Mouse (Mus musculus) urinary bladder, adult 2 months (tissue): ENCODE data around the gene Gm47996. TPM values are rescaled to one million over a fixed set of nuclear protein-coding genes. Genes with fewer than 3 reads are reported as not detected.
"Not testable (repeated sequence)": the region's sequence is repeated elsewhere in the genome, so short reads cannot be mapped to it uniquely, and the experiment has no call there.

Experiments
- DNase-seq: peaks from one replicate; pipeline ENCODE4 v3.0.0; 2022; ENCODE audit warnings: low spot score
- polyA plus RNA-seq: library from polyadenylated mRNA; depleted of rRNA; stranded (reverse); fragments of >200 nt; gene quantifications from 2 replicates; pipeline ENCODE4 v1.2.3, GENCODE M21; 2012; rRNA removed

Gm47996 gene
- not detected in 2 replicates for polyA plus RNA-seq

GRCm38 (mm10) chr1:151209824-151210355, at the start of gene Gm47996:
Gene Gm47996 (plus strand): TSS chr1:151210131.
- DNase-seq, result not testable (repeated sequence)

- no peak for DNase-seq
Observed at GRCm38 (mm10) chr1:151166031-151166430, 43.9 kb upstream of the Gm47996 start.

DNA sequence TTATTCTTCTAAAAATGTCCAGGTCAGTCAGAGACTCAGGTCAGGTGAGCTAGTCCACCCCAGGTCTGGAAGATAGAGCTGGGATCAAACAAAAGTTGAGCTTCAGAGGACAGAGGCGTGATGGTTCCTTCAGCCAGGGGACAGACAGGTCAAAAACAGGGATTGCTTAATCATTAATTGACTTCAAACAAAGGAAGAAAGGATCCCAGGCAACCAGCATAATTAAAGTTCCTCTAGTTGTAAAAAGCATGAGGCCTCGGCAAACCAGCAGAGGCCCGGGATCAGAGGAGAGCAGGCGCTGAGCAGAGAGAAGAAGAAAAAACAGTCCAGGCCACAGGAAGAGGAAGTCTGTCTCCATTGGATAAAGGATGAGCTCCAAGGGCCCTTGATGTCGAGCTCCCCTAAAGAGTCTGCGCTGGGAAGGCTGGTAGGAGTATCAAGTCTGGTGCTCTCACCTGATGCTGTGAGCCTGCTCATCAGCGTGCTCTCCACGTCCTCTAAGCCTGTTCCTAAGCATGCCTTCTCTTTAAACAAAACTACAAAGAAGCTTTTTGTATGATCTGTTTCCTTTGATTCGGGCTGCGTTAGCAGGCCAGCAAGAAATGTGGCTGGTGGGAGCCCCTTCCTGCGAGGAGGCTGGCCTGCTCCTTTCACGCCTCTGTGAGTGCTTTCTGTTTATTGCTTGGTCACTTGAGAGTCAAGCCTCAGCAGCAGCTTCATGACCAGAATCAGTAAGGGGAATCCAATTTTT, 42.5 kb upstream of the Gm47996 start:
- DNase-seq, result no peak

- DNase-seq, result no peak
Observed at GRCm38 (mm10) chr1:151168637-151169036, 41.3 kb upstream of the Gm47996 start.

DNA sequence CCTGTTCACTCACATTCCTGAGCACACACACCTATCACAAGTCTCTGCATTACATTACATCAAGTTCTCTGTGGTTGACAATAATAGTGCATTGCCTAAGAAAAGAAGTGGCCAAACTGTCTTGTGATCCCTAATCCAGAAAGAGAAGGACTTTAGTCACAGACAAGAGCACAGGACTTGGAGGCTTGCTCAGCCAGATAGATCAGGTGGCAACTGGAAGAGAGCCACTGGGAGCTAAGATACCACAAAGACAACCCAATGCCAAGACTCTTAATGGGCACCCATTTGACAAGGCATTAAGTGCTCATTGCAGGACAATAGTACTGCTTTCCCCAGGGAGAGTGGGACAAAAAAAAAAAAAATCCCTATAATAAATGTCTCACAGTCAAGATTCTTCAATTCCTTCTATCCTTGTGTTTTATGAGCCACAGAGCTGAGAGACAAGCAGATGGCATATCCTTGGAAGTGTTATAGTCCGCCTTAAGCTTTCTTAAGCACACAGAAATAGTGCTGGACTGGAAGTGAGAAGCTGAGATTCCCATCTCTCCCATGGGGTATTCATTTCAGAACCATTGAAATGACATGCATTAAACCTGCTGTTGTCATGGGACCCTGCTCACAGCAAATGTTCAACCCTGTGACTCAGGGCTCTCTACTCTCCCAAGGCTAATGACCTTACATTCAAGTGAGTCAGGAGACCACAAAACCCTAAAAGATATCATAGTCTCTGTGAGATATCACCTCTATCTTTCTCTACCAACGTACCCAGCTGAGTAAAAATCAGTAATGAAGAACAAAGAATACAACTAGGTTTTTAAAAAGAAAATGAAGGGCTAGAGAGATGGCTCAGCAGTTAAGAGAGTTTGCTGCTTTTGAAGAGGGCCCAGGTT, 38.1 kb upstream of the Gm47996 start:
- DNase-seq, result no peak

GRCm38 (mm10) chr1:151177030-151177936, 32.6 kb upstream of the Gm47996 start:
- DNase-seq, result no peak

DNA sequence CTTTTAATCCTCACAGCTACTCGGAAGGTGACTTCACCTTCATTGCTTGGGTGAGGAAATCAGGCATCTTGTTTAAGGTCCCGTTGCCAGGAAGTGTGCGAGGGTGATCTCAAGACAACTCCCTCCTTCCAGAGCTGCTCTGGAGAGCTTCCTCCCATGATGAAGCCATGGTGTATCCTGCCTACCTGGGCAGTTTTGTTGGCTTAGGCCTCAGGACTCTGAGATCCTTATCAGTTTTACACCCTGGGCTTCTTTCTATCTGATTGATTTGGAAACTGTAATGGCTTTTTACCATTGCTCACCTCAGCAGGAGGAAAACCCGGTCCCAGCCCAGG, 32.0 kb upstream of the Gm47996 start:
- no peak for DNase-seq

DNA sequence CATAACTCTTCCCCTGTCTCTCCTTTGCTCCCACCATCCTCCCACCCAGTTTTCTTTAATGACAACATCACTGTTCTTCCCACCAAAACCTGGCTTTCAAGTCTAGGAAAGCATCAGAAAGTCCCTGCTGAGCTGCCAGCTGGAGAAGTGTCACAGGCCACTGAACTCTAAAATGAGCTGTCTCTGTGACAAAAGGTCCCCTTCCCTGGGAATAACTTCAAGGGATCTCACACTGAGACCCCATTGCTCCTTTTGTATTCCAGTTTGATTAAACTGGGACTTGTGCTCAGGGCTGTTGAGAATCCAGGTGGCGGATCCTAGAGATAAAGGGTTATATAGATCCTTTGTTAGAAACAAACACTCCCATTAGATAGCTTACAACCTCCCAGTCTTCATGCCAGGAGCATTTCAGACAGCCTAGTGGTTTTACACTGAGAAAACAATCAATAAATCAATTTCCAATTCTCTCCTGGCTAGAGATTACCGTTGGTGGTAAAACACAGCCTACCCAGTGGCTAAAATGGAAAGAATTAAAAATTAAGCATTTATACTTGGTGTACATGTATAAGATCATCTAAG, 31.3 kb upstream of the Gm47996 start:
- no peak for DNase-seq

- DNase-seq, result no peak
Observed at GRCm38 (mm10) chr1:151180167-151180566, 29.8 kb upstream of the Gm47996 start.

GRCm38 (mm10) chr1:151182266-151182665, 27.7 kb upstream of the Gm47996 start, which contains the start of gene Gm47985:
Gene Gm47985 (plus strand): TSS chr1:151182537.
- DNase-seq, result not testable (repeated sequence)

- not testable (repeated sequence) for DNase-seq
Observed at GRCm38 (mm10) chr1:151186186-151186585, 23.7 kb upstream of the Gm47996 start.

- not testable (repeated sequence) for DNase-seq
Observed at GRCm38 (mm10) chr1:151186879-151187424, 23.0 kb upstream of the Gm47996 start.

DNA sequence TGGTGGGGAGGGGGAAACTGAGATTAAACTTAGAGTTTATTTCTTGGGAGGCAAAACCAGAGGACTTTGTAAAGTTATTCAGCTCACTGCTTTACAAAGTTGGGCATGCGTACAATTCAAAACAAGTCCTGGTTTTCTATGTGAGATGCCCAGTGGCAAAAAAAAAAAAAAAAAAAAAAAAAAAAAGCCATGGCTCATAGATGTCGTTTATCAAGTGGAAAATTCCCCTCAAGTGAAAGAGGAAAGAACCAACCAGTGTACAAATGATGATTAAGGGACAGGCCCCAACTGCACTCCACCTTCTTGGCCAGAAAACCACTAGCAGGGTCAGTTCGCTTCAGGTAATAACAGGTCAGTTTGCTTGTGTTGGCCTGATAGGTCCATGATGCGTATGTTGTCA, 21.5 kb upstream of the Gm47996 start:
- no peak for DNase-seq

- DNase-seq, result not testable (repeated sequence)
Observed at GRCm38 (mm10) chr1:151192075-151192474, 17.9 kb upstream of the Gm47996 start, which contains the start of gene Gm8947. Gene Gm8947 (plus strand): TSS chr1:151192376.

DNA sequence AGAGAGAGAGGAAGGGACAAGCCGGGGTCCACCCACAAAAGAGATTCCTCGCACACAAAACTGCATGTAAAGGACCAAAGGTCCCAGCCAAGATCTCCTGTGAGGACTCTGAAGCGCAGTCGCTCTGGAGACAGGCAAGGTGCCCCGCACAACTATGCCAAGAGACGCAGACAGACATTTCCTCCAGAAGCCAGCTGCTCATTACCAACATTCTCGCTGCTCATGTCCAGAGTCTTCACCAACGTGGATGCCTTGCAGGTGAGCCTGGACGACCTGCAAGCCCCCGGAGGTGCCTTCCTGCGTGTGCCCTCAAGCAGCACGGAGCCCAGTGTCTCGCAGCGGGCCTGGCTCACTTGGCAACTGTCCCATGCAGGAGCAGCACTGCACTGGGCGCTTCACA, 17.2 kb upstream of the Gm47996 start:
- DNase-seq, result not testable (repeated sequence)

DNA sequence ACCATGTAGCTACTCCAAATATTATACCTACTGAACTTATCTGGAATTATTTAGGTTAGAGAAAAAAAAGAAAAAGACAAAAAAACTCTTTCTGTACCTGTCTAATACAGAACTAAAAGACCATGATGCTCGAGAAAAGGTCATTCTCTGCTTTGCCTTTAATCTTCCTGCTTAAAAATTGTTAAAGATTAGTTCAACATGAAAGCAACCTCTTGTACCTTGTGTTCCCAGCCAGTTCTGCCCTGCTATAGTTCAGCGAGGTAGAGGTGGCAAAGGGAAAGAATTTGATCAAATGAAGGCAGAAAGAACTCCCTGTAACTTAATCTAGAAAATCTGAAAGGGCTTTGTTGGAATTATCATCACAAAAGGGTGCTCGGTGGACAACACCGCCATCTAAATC, 13.9 kb upstream of the Gm47996 start:
- not testable (repeated sequence) for DNase-seq

DNA sequence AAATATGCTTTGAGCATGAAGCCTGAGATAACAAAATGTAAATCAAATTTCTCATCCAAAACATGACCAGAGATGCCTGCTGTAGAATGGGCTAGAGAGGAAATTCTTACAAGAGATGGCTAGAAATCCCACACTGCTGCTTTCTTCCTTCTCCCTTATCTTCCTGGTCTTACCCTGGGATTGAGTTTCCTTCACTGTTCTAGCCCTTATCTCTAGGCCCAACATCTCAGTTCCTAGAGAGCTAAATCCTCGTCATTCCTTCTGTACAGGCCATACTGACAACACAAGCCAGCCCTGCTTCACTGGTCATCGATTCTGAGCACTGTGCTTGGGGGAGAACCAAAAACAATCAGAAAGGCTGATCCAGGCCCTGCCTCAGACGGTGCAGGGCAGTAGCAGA, 13.2 kb upstream of the Gm47996 start:
- DNase-seq, result not testable (repeated sequence)

DNA sequence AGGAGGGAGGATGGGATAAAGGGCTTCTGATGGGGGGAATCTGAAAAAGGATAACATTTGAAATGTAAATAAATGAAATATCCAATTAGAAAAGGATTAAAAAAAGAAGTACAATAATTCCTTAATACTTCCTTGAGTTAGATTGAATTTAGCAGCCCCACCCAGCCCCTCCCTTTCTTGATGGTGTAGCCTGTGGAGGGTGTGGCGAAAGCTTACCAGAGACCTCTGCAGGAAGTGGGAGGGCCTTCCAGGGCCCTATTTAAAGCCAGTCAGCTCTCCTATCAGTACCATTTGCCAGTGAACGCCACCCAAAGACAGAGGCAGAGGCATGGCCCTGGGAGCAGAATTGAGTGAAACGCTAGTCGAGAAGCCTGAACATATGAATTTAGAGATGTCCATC, 11.8 kb upstream of the Gm47996 start, which contains the start of gene Gm47995:
Gene Gm47995 (plus strand): TSS at position 329 of the 400 bp plus-strand sequence.
- not testable (repeated sequence) for DNase-seq

- not testable (repeated sequence) for DNase-seq
Observed at GRCm38 (mm10) chr1:151200620-151201019, 9.3 kb upstream of the Gm47996 start.

DNA sequence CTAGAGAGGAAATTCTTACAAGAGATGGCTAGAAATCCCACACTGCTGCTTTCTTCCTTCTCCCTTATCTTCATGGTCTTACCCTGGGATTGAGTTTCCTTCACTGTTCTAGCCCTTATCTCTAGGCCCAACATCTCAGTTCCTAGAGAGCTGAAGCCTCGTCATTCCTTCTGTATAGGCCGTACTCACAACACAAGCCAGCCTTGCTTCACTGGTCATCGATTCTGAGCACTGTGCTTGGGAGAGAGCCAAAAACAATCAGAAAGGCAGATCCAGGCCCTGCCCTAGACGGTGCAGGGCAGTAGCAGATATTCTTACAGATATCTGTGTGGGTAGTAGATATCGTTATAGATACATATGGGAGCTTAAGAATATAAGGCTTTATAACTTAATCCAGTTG, 7.2 kb upstream of the Gm47996 start:
- DNase-seq, result not testable (repeated sequence)
